Mouse (Mus musculus): Measurements from ENCODE around the gene Map2k6. TPM values are rescaled to one million over a fixed set of nuclear protein-coding genes. Genes with fewer than 3 reads are reported as not detected.

Map2k6 gene
- polyA plus RNA-seq, 1 experiment from 2014 or later, result 17.6 TPM

DNA sequence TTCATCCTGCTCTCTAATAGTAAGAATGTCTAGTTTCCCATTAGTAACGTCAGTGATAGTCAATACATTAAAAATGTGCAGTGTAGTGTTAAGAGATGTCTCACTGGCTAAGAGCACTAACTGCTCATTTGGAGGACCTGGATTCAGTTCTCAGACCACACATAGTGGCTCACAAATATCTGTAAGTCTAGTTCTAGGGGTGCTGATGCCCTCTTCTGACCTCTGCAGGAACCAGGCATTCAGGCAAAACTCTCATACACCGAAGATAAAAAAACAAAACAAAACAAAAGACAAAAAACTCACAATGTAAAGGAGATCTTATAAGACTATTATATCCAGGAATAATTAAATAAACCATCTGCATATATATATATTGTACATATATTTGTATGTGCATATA, 72.4 kb downstream of the Map2k6 start:
- WGBS, result 87% methylated on average over 2 of the region's 2 CpGs
- no peak overlapping the region for H3K27ac ChIP-seq (ENCODE audit: low read length)
- H3K36me3 ChIP-seq (ENCODE audit: control insufficient read depth, insufficient read depth, low read length), result no peaks in the 10 kb centered on the region
- no peaks in the 10 kb centered on the region for H3K4me1 ChIP-seq (ENCODE audit: control insufficient read depth, insufficient read depth, low read length)
- no peak overlapping the region for H3K9ac ChIP-seq (ENCODE audit: low read length)
- no peaks in the 10 kb centered on the region for H3K9me3 ChIP-seq (replicated peaks; ENCODE audit: control insufficient read depth, low read length)
- no peak overlapping the region for H3K4me2 ChIP-seq (ENCODE audit: low read depth, low read length)
- H3K27me3 ChIP-seq (ENCODE audit: control insufficient read depth, insufficient read depth, low read length), result no peaks in the 10 kb centered on the region
- H3K4me3 ChIP-seq (replicated peaks; ENCODE audit: low read length), result no peak overlapping the region
- ATAC-seq (ENCODE audit: insufficient read depth, low FRiP score), result no peak

DNA sequence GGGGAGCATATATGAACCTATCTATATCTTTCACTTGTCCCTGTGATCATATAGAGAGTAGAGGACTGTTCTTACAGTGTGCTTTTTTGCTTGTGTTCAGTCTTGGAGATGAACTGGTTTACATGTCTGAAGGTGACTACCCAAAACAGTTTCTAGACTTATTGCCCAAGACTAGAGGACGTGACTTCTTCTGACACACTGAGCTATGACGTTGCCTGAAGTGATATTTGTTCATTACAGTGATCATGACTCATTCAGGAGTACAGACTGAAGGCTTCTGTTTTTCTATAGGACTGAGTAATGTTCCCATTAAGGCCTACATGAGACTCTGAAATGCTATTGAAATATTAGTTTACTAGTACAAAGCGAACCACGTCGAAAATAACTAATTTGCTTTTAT, 73.2 kb downstream of the Map2k6 start:
- no peaks in the 10 kb centered on the region for H3K4me1 ChIP-seq (ENCODE audit: control insufficient read depth, insufficient read depth, low read length)
- no peaks in the 10 kb centered on the region for H3K36me3 ChIP-seq (ENCODE audit: control insufficient read depth, insufficient read depth, low read length)
- WGBS, result 75% methylated on average over 5 of the region's 5 CpGs
- H3K9me3 ChIP-seq (replicated peaks; ENCODE audit: control insufficient read depth, low read length), result no peaks in the 10 kb centered on the region
- H3K27ac ChIP-seq (ENCODE audit: low read length), result no peak overlapping the region
- no peak overlapping the region for H3K4me2 ChIP-seq (ENCODE audit: low read depth, low read length)
- no peaks in the 10 kb centered on the region for H3K27me3 ChIP-seq (ENCODE audit: control insufficient read depth, insufficient read depth, low read length)
- ATAC-seq (ENCODE audit: insufficient read depth, low FRiP score), result no peak
- H3K4me3 ChIP-seq (replicated peaks; ENCODE audit: low read length), result no peak overlapping the region
- no peak overlapping the region for H3K9ac ChIP-seq (ENCODE audit: low read length)

DNA sequence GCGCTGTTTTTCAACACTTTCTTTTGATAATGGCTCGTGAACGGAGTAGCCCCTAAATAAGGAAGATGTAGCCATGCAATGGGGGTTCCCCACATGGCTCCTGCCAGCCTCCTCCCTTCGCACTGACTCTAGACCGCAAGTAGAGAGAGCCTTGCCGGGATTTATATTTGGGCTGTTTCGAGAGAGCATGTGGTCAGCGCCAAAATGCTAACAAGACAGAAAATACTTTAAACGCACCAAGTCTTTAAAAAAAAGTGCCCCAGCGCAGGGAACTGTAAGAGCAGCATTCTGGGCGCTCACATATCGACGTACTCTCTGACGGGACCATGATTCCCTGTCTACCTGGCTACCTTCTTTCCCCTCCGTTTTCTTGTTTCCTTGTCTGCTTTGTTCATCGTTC, 74.6 kb downstream of the Map2k6 start:
- H3K36me3 ChIP-seq (ENCODE audit: control insufficient read depth, insufficient read depth, low read length), result no peaks in the 10 kb centered on the region
- no peak overlapping the region for H3K9ac ChIP-seq (ENCODE audit: low read length)
- no peak overlapping the region for H3K4me3 ChIP-seq (replicated peaks; ENCODE audit: low read length)
- no peaks in the 10 kb centered on the region for H3K9me3 ChIP-seq (replicated peaks; ENCODE audit: control insufficient read depth, low read length)
- peaks cover 9% of the 10 kb centered on the region for H3K4me1 ChIP-seq (ENCODE audit: control insufficient read depth, insufficient read depth, low read length)
- no peaks in the 10 kb centered on the region for H3K27me3 ChIP-seq (ENCODE audit: control insufficient read depth, insufficient read depth, low read length)
- ATAC-seq (ENCODE audit: insufficient read depth, low FRiP score), result no peak
- H3K27ac ChIP-seq (ENCODE audit: low read length), result no peak overlapping the region
- whole genome bisulfite sequencing, result 91% methylated on average over 16 of the region's 16 CpGs
- H3K4me2 ChIP-seq (ENCODE audit: low read depth, low read length), result no peak overlapping the region

DNA sequence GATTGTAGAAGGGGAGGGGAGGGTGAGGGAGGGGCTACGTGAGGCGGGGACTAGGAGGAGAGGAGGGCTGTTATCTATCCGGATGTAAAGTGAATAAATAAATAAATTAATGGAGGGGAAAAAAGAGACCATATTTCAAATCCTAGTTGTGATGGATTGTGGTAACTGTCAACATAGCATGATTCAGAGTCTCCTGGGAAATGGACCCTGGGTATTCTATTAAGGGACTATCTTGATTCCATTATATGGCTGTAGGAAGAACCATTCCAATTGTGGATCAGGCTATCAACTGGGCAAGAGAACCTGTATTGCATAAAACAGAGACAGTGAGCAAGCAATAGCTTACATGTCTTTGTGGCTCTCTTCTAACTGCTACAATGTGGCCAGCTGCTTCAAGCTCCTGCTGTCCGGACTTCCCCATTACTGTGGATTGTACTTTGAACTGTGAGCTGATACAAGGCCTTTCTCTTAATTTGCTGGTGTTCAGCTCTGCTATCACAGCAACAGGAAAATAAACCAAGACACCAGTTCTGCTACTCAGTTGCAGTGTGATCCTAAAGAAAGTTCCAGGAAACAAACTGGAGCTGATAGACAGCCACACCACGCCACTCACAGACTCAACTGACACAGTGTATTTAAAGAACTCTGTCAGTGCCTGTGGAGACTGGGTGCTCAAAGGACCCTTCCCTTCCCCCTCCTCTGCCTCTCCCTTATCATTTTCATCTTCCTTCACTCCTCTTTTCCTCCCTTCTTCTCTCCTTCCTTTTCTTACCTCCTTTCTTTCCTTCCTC, 77.6 kb downstream of the Map2k6 start:
- ATAC-seq (ENCODE audit: insufficient read depth, low FRiP score), result peak; percentile 52; the same call in 1 of the 2 replicates
- Histone ChIP-seq H3K27ac (ENCODE audit: low read length) (peak overlapping the region; percentile 48), H3K9me3 (replicated peaks; ENCODE audit: control insufficient read depth, low read length) (no peaks in the 10 kb centered on the region), H3K4me3 (replicated peaks; ENCODE audit: low read length) (no peak overlapping the region), H3K9ac (ENCODE audit: low read length) (no peak overlapping the region), H3K36me3 (ENCODE audit: control insufficient read depth, insufficient read depth, low read length) (no peaks in the 10 kb centered on the region), H3K4me2 (ENCODE audit: low read depth, low read length) (no peak overlapping the region), H3K27me3 (ENCODE audit: control insufficient read depth, insufficient read depth, low read length) (no peaks in the 10 kb centered on the region), H3K4me1 (ENCODE audit: control insufficient read depth, insufficient read depth, low read length) (peaks cover 24% of the 10 kb centered on the region)
- WGBS, result 43% methylated on average over 5 of the region's 5 CpGs

DNA sequence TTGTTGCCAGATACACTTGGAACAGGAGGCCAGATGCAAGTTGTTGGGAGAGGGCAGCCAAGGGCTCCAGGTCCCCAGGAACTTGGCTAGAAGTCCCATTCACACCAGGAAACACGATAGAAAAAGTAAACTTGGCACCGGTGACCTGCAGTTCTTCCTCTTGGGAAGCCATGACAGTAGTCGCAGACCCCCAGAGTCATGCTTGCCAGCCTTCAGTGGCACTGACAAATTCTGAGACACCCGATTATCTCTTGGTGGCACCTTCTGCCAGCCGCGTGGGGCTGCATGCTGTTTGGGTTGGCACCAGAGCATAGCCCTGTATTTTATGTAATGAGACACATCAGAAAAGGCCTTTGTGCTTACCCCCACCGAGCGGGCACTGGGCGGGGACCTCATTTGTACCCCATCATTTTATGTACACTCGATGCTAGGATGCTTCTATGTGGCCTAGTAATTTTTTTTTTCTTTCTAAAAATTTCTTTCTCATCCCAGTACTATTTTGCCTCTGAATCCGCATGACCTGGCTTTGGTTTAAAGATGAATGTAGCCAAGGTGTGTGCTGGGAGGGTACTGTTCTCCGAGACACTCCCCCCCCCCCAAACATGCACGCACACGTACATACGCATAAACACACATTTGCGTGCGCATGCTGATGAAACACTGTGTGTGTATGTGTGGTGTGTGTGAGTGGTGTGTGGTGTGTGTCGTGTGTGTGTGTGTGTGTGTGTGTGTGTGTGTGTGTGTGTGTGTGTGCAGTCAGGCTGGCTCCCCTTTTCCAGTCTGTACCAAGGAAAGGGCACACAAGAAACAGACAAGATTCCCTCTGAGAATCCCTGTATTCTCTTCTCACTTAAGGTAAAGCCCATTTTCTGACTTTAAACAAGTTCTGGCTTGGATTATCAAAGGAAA, 79.3 kb downstream of the Map2k6 start:
- Histone ChIP-seq H3K4me2 (ENCODE audit: low read depth, low read length) (no peak overlapping the region), H3K36me3 (ENCODE audit: control insufficient read depth, insufficient read depth, low read length) (no peaks in the 10 kb centered on the region), H3K27ac (ENCODE audit: low read length) (0 out of 2 replicates have a peak overlapping the region, but pooled peaks have one; percentile 32), H3K4me1 (ENCODE audit: control insufficient read depth, insufficient read depth, low read length) (peaks cover 24% of the 10 kb centered on the region), H3K9ac (ENCODE audit: low read length) (no peak overlapping the region), H3K27me3 (ENCODE audit: control insufficient read depth, insufficient read depth, low read length) (no peaks in the 10 kb centered on the region), H3K4me3 (replicated peaks; ENCODE audit: low read length) (no peak overlapping the region), H3K9me3 (replicated peaks; ENCODE audit: control insufficient read depth, low read length) (no peaks in the 10 kb centered on the region)
- ATAC-seq (ENCODE audit: insufficient read depth, low FRiP score), result no peak
- WGBS, result 50% methylated on average over 18 of the region's 18 CpGs

DNA sequence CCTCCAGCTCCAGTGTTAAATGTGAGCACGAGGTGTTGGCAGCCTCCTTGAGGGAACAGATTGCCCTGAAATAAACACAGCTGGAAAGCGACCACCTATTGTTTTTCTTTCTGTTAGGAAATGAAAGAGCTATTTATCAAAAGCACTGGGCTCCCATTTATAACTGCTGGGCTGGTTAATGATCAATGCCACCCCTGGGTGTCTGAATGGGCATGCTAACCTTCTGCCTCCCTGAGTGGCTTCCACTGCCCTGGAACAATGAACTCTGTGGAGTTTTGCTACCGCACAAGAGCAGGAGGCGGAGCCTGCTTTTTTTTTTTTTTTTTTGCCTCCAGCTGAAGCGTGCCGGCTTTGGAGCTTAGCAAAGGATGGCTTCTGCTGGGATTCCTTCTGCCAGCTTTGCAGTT, 80.1 kb downstream of the Map2k6 start:
- peak overlapping the region; percentile 35 for H3K4me3 ChIP-seq (replicated peaks; ENCODE audit: low read length)
- H3K27ac ChIP-seq (ENCODE audit: low read length), result no peak overlapping the region
- no peaks in the 10 kb centered on the region for H3K9me3 ChIP-seq (replicated peaks; ENCODE audit: control insufficient read depth, low read length)
- no peaks in the 10 kb centered on the region for H3K36me3 ChIP-seq (ENCODE audit: control insufficient read depth, insufficient read depth, low read length)
- WGBS, result 1% methylated on average over 6 of the region's 6 CpGs
- peak; percentile 76; the same call in 1 of the 2 replicates for ATAC-seq (ENCODE audit: insufficient read depth, low FRiP score)
- peaks cover 24% of the 10 kb centered on the region for H3K4me1 ChIP-seq (ENCODE audit: control insufficient read depth, insufficient read depth, low read length)
- no peaks in the 10 kb centered on the region for H3K27me3 ChIP-seq (ENCODE audit: control insufficient read depth, insufficient read depth, low read length)
- peak overlapping the region; percentile 30; the same call in 1 of the 2 replicates for H3K9ac ChIP-seq (ENCODE audit: low read length)
- H3K4me2 ChIP-seq (ENCODE audit: low read depth, low read length), result peak overlapping the region; percentile 52

DNA sequence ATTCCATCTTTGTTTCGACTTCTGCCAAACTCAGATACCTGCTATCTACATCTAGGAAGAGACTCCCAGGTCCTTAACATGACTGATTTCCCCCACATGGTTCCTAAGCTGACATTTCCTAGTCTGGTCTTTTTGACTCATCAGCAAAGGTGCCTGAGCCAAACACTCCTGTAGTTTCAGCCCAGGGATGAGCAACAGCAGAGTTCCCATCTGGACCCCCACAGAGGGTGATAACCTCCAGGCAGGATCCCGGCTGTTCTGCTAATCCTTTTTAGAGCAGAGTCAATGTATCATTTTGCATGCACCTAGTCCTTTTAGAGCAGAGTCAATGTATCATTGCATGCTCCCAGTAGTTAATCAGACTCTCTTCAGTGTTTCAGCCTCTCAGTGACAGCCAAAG, 82.5 kb downstream of the Map2k6 start:
- Histone ChIP-seq H3K9ac (ENCODE audit: low read length) (no peak overlapping the region), H3K27ac (ENCODE audit: low read length) (no peak overlapping the region), H3K27me3 (ENCODE audit: control insufficient read depth, insufficient read depth, low read length) (no peaks in the 10 kb centered on the region), H3K4me1 (ENCODE audit: control insufficient read depth, insufficient read depth, low read length) (peaks cover 24% of the 10 kb centered on the region), H3K4me2 (ENCODE audit: low read depth, low read length) (no peak overlapping the region), H3K4me3 (replicated peaks; ENCODE audit: low read length) (no peak overlapping the region), H3K36me3 (ENCODE audit: control insufficient read depth, insufficient read depth, low read length) (no peaks in the 10 kb centered on the region), H3K9me3 (replicated peaks; ENCODE audit: control insufficient read depth, low read length) (no peaks in the 10 kb centered on the region)
- no peak for ATAC-seq (ENCODE audit: insufficient read depth, low FRiP score)
- WGBS, result 58% methylated on average over 2 of the region's 2 CpGs

DNA sequence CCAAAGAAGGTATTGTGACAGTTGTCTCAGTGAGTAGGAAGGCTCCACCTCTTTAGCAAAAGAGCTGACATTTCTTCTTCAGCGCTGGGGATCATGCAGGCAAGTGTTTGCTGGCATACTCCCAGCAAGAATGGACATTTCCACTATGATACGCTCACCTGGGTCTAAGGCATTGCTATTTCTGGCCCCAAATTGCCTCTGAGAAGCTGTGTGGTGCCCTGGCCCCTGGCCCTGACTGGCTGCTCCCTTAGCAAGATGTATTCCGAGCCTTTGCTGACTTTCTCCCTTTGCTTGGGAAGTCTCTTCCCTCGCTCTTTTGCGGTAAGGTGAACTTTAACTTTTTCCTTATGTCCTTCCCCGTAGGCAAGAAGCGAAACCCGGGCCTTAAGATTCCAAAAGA, 83.3 kb downstream of the Map2k6 start:
- peaks cover 24% of the 10 kb centered on the region for H3K4me1 ChIP-seq (ENCODE audit: control insufficient read depth, insufficient read depth, low read length)
- 88% methylated on average over 8 of the region's 8 CpGs for WGBS
- no peak overlapping the region for H3K4me3 ChIP-seq (replicated peaks; ENCODE audit: low read length)

DNA sequence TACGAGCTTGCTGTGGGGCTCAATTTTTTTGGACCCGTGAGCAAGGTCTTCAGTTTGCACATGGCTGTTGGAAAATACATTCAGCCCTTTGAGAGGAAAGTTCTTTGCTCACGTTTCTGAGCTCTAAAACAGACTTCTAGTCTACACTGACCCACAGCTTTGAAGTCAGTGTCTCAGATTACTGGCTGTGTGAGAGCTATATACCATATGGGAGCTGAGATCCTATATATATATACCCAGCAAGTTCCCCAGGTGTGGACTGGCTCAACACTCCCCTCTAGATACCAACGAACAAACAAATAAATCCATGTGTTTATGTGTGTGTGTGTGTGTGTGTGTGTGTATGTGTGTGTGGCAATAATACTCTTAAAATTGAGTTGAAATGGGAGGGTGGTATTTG, 83.7 kb downstream of the Map2k6 start:
- no peak overlapping the region for H3K4me2 ChIP-seq (ENCODE audit: low read depth, low read length)
- H3K4me3 ChIP-seq (replicated peaks; ENCODE audit: low read length), result no peak overlapping the region
- 0 out of 2 replicates have a peak, but pooled peaks cover 3% of the 10 kb centered on the region for H3K36me3 ChIP-seq (ENCODE audit: control insufficient read depth, insufficient read depth, low read length)
- no peak overlapping the region for H3K27ac ChIP-seq (ENCODE audit: low read length)
- ATAC-seq (ENCODE audit: insufficient read depth, low FRiP score), result no peak
- H3K9ac ChIP-seq (ENCODE audit: low read length), result no peak overlapping the region
- 78% methylated on average over 4 of the region's 4 CpGs for WGBS
- peaks cover 20% of the 10 kb centered on the region for H3K4me1 ChIP-seq (ENCODE audit: control insufficient read depth, insufficient read depth, low read length)
- no peaks in the 10 kb centered on the region for H3K9me3 ChIP-seq (replicated peaks; ENCODE audit: control insufficient read depth, low read length)
- H3K27me3 ChIP-seq (ENCODE audit: control insufficient read depth, insufficient read depth, low read length), result no peaks in the 10 kb centered on the region

More for the DNA sequence above, 83.3 kb downstream of the Map2k6 start:
- Histone ChIP-seq H3K9me3 (replicated peaks; ENCODE audit: control insufficient read depth, low read length) (no peaks in the 10 kb centered on the region), H3K36me3 (ENCODE audit: control insufficient read depth, insufficient read depth, low read length) (0 out of 2 replicates have a peak, but pooled peaks cover 2% of the 10 kb centered on the region), H3K4me2 (ENCODE audit: low read depth, low read length) (no peak overlapping the region), H3K27me3 (ENCODE audit: control insufficient read depth, insufficient read depth, low read length) (no peaks in the 10 kb centered on the region), H3K9ac (ENCODE audit: low read length) (no peak overlapping the region), H3K27ac (ENCODE audit: low read length) (no peak overlapping the region)
- ATAC-seq (ENCODE audit: insufficient read depth, low FRiP score), result no peak
